Mouse (Mus musculus) cortical plate, adult 2 months (tissue): ENCODE measurements around the gene Rpp25l. TPM values are rescaled to one million over a fixed set of nuclear protein-coding genes. Genes with fewer than 3 reads are reported as not detected.
"Not testable (repeated sequence)": the region's sequence is repeated elsewhere in the genome, so short reads cannot be mapped to it uniquely, and the experiment has no call there.

ENCODE experiments used
- H3K27ac ChIP-seq: fragments of 200-500 bp; 2 replicates; pipeline ENCODE4 v1.5.1; 2012; ENCODE audit warnings: low read length, control low read depth, inconsistent platforms; ENCODE audit not compliant: insufficient read depth
- H3K4me1 ChIP-seq: fragments of 200-500 bp; 2 replicates; pipeline ENCODE4 v1.6.1; 2011; ENCODE audit warnings: low read length; ENCODE audit not compliant: control insufficient read depth, insufficient read depth
- H3K4me3 ChIP-seq: fragments of 200-500 bp; 2 replicates; pipeline ENCODE4 v1.5.1; 2011; ENCODE audit warnings: mild to moderate bottlenecking, low read length, control low read depth; ENCODE audit not compliant: insufficient read depth
- CTCF ChIP-seq: fragments of 200-500 bp; IDR thresholded peaks from 2 replicates; pipeline ENCODE4 v1.5.1; 2011; ENCODE audit warnings: mild to moderate bottlenecking, control low read depth, low read length; ENCODE audit not compliant: insufficient read depth; ENCODE audit errors: extremely low read depth
- POLR2A ChIP-seq: fragments of 200-500 bp; IDR thresholded peaks from 2 replicates; pipeline ENCODE4 v1.6.1; 2011; ENCODE audit warnings: mild to moderate bottlenecking, low read length, control low read depth; ENCODE audit not compliant: insufficient read depth; ENCODE audit errors: extremely low read depth
- polyA plus RNA-seq: library from polyadenylated mRNA; depleted of rRNA; stranded (reverse); fragments of >200 nt; gene quantifications from 2 replicates; pipeline ENCODE4 v1.2.3, GENCODE M21; 2012

The Rpp25l gene
- polyA plus RNA-seq, 1 experiment = 37.4 TPM

DNA sequence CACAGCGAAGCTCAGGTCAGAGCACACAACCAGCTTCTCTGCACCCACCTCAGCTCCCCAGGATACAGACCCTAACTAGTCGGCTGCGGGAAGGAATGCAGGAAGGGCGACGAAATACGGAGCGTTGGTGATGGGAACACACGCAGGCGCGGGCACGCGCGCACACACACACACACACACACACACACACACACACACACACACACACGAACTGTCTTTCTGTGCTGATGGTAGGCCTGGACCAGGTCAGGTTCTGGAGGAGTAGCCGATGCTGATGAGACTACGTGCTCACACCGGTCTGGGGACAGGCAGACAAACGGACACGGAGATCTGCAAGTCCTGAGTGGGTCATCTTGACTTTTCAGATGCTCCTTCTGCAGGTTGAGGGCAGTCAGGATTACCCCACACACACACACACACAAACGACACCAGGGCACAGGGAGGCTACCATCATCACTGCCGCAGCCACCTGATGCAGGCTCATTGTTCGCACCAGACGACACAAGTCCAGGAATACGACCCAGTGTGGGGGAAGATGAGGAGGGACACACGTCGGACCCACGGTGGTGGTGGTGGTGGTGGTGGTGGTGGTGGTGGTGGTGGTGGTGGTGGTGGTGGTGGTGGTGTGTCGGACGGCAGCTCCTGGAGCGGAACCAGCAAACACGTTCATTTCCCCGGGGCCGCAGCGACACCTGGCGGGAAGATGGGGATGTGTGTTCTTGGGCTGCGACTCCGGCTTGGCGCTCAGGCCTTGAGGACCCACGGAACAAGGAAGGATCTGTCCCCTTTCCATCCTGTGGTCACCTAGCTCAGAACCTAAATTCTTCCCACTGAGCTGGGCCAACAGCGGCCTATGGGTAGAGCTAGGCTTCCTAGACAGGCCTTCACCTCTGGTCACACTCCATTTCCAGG lies 16.1 kb downstream of the Rpp25l start, which contains the start of gene Cntfr:
Gene Cntfr, minus strand, starts transcription at position 160 of the 912 bp plus-strand sequence.
- peak; percentile 69 for TF ChIP-seq CTCF
- H3K27ac ChIP-seq, H3K4me1 ChIP-seq: not testable (repeated sequence)
- 0 out of 2 replicates have a peak within 1 kb of the TSS, but pooled peaks have one; percentile 20 for H3K4me3 ChIP-seq

DNA sequence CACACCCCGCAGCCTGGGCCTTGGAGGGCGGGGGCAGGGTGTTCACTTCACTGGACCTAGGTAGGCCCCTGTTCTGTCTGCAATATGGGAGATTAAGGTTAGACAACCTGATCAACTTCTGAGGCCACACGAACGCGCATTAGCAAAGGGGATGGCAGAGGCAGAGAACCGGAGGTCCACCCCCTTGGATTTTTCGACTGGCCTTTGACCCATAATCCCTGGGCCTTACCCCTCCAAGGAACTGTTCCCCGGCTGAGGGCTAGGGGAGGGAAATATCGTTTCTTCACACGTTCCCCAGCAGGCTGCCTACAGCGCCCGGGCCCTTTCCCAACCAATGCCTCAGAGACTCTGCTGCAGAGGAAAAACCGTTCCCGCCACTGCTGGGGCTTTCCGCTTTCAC lies 16.9 kb downstream of the Rpp25l start:
- H3K4me1 ChIP-seq, H3K4me3 ChIP-seq, H3K27ac ChIP-seq: not testable (repeated sequence)

DNA sequence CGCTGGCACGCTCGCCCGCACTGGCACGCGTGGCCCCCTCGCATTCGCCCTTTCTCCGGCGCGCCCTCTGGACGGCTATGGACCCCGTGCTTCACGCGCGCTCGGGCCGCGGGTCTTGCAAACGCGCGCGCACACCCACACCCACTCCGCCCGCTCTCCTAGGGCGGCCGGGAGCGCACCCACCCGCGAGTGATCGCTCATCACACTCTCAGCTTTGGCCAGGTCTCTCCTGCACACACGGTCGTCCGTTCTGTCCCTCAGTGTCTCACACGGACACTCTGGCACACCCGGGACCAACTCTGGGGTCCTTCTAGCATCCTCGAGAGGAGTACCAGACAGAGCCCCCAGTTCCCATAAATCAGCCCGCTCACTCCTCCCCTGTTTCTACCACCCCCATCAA lies 17.5 kb downstream of the Rpp25l start:
- not testable (repeated sequence) for H3K27ac ChIP-seq, H3K4me1 ChIP-seq
- H3K4me3 ChIP-seq = 0 out of 2 replicates have a peak overlapping the region, but pooled peaks have one; percentile 20

DNA sequence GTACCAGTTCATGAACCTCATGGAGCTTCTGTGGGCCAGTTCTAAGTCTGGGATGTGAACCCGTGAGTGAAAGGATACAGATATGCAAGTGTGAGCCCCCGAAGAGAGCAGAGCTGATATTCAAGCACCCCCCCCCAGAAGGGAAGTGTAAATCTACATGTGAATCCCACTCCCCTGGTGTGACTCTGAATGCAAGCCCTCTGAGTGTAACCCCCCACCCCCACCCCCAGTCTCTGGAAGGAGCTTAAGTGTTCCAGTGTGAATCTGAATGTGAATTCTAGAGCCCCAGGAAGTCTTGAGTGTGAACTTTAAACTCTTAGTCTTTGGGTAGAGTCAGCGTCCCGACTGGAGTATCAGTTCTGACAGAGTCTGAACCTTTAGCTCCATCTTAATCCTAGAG lies 19.8 kb downstream of the Rpp25l start:
- H3K4me1 ChIP-seq, H3K27ac ChIP-seq, H3K4me3 ChIP-seq: not testable (repeated sequence)

DNA sequence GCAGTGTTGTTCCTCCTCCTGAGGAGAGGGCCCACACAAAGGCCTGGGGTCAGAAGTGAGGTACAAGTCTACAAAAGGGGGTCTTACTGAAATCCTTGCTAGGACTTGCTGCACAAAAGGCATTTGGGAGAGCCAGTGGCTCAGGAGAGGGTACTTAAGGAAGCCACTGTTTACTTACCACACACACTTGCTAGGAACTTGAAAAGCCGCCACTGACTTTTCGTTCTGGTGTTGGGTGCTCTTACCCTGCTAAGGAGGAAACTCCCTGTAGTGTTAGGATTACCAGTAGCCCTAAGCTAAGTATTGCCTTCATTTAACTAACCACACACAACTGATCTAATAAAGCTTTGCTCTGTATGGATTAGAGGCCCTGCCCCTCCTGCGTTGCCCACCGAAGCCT lies 23.3 kb downstream of the Rpp25l start:
- H3K4me1 ChIP-seq, H3K27ac ChIP-seq, H3K4me3 ChIP-seq: not testable (repeated sequence)

DNA sequence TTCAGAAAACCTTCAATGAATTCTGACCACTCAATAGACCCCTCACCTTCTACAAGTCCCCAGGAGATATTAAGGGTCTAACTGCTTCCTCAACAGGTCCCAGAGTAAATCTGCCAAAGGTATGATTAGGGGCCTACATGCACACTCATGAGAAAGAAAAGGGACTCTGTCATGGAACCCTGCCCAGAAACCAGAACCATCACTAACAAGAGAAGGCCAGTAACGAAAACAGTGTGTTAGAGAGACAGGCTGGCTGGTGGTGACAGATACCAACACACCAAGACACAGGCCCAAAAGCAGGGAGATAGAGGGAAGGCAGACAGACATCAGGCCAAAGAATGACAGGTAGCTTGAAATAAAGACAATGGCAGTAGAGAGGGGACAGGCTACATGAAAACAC lies 24.8 kb downstream of the Rpp25l start:
- H3K27ac ChIP-seq, H3K4me3 ChIP-seq, H3K4me1 ChIP-seq: not testable (repeated sequence)

DNA sequence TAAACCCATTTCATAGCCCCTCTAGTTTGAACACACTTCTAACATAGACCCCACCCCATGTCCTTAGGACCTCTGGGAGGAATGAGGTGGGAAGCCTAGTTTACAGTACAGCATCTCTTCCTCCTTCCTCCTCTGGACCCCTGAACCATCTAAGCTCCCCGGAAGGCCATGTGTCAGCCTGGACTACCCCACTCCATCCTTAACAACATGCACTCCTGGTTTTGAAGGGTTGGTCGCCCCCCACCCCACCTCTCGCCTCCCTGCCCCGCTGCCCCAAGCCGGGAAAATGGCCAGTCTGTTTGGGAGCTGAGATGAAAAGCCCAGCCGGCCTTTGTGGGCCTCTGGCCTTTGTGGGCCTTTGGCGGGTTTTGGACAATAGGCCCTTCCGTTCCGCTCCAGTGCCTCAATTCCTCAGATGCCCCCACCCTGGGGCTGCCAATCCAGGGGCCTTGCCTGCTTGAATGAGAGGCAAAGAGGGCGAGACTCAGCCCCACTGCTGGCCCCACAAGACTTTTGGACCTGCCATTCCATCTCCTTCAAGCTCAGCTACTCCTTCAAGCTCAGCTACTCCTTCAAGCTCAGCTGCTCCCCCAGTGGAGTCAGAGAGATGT lies 27.3 kb downstream of the Rpp25l start:
- H3K27ac ChIP-seq, H3K4me1 ChIP-seq, H3K4me3 ChIP-seq: not testable (repeated sequence)

DNA sequence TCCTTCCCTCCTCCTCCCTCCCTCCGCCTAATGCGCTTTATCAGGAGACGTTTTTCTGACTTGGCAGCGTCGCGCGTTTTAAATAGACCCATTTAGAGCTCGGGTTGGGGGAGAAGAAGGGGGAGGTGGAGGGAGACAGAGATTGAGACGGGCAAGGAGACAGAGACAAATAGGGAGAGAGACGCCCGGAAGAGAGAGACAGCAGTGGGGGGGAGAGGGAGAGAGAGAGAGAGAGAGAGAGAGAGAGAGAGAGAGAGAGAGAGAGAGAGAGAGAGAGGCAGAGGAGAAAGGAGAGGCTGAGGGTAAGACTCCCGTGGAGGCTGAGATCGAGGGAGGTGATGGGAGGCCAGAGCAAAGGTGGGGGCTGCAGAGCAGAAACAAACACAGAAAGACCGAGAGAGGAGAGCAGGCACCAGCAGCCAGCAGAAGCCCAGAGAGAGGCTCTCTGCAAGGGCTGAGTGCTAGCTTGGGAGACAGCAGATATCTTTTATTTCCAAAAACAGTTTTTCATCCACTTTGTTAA lies 28.3 kb downstream of the Rpp25l start:
- not testable (repeated sequence) for H3K4me1 ChIP-seq, H3K27ac ChIP-seq, H3K4me3 ChIP-seq

DNA sequence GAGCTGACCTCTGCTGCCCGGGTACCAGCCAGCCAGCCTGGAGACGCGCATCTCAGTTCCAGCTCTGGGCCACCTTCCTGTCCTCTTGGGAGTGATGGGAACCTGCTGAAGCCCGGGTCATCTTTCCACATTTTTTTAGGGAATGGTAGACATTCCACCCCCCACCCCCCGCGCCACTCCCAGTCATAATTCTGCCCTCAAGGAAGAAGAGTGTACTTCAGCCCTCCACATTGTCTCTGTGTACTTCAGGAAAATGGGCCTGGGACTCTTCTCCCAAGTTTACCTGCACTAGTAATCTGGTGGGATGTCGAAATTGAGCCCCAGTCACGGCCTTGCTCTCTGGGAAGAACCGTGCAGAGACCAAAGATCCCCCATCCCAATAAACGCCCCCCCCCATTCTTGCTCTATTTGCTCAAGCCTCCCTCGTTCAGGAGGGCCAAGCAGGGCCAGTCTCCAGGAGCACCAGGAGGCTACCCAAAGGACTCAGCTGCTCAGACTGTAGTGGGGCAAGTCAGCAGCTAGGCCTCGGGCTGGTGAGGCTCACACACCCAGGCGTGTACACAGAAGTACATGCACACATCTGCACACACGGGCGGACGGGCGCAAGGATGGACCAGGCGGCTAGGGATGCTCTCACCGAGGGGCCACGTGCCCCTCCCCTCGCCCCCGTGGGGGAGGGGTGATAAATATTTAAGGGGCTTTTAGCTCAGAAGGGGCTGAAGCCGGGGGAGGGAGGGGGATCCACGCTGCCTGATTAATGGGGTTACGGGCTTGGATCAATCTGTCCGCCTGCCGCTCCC lies 29.0 kb downstream of the Rpp25l start:
- not testable (repeated sequence) for H3K4me1 ChIP-seq, H3K27ac ChIP-seq, H3K4me3 ChIP-seq

DNA sequence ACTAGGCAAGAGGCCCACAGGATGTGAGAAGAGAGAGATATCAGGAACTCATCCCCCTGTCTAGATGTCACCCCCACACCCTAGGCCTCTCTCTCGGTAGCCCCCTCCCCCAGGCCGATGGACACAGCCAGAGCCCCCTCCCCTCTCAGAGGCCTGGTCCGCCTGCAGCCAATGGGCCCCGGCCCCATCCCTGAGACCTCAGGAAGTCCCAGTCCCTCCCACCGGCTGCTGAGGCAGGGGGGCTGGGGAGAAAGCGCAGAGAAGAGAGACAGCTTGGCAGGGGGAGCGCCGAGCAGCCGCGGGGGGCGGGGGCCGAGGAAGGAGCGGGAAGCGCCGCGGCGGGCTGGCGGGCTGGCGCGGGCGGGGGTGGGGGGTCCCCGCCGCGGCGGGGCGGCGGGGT lies 30.0 kb downstream of the Rpp25l start:
- H3K4me1 ChIP-seq, H3K4me3 ChIP-seq: not testable (repeated sequence)

DNA sequence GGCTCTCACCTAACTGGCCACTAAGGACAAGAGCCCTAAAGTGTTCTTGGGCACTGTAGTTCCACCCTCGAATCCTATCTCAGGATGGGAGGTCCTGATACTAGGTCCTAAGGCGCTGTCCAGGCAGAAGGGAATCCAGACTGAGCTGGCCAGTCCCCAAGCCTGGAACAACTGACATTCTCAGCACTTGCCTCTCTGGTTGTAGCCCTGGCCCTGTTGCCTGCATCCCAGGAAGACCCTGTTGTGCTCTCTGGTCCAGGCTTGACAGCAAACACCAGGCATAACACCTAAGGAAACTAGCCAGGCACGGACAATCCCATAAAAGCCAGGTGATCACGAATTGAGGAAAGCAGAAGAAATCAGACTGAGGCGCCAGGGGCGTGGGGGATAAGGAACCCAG lies 30.5 kb downstream of the Rpp25l start:
- TF ChIP-seq POLR2A = no peak
- TF ChIP-seq CTCF = no peak
- Histone ChIP-seq H3K27ac (no peak overlapping the region), H3K4me1 (peaks cover 3% of the 10 kb centered on the region), H3K4me3 (no peak overlapping the region)

More for the DNA sequence above, 30.0 kb downstream of the Rpp25l start:
- not testable (repeated sequence) for H3K27ac ChIP-seq
